Mouse (Mus musculus) heart, adult 2 months (tissue): ENCODE results near the gene Anapc13. TPM values are rescaled to one million over a fixed set of nuclear protein-coding genes. Genes with fewer than 3 reads are reported as not detected.
A peak's percentile ranks its signal among the peaks of the same experiment; 100 is the strongest.

Experiments
- DNase-seq, 2 experiments: peaks; one replicate each; pipeline ENCODE4 v3.0.0; 2021
- H3K27ac ChIP-seq: fragments of 200-600 bp; 2 replicates; pipeline ENCODE4 v1.8.1; 2022
- H3K27me3 ChIP-seq: fragments of 200-500 bp; 2 replicates; pipeline ENCODE4 v1.6.1; 2012; ENCODE audit warnings: mild to moderate bottlenecking, low read length, inconsistent platforms, mixed read lengths; ENCODE audit not compliant: control insufficient read depth, insufficient read depth
- H3K36me3 ChIP-seq: fragments of 200-500 bp; 2 replicates; pipeline ENCODE4 v1.6.1; 2012; ENCODE audit warnings: low read length, inconsistent platforms; ENCODE audit not compliant: control insufficient read depth, insufficient read depth
- H3K4me1 ChIP-seq: fragments of 200-500 bp; 2 replicates; pipeline ENCODE4 v1.6.1; 2011; ENCODE audit warnings: low read length; ENCODE audit not compliant: control insufficient read depth, insufficient read depth
- H3K4me3 ChIP-seq: fragments of 200-600 bp; 2 replicates; pipeline ENCODE4 v1.8.1; 2022
- H3K79me2 ChIP-seq: fragments of 200-500 bp; replicated peaks from 2 replicates; pipeline ENCODE4 v1.6.1; 2012; ENCODE audit warnings: mild to moderate bottlenecking, inconsistent platforms, low read length, moderate library complexity, mixed read lengths; ENCODE audit not compliant: control insufficient read depth, insufficient read depth
- H3K9ac ChIP-seq: fragments of 200-500 bp; 2 replicates; pipeline ENCODE4 v1.6.1; 2012; ENCODE audit warnings: low read depth, mild to moderate bottlenecking, control low read depth, inconsistent platforms, low read length, mixed read lengths
- CTCF ChIP-seq: fragments of 200-600 bp; IDR thresholded peaks from 2 replicates; pipeline ENCODE4 v1.8.1; 2022; ENCODE audit warnings: antibody characterized with exemption, mild to moderate bottlenecking, moderate library complexity
- EP300 ChIP-seq: fragments of 200-500 bp; IDR thresholded peaks from 2 replicates; pipeline ENCODE4 v1.6.1; 2011; ENCODE audit warnings: low read depth, low read length, control low read depth; ENCODE audit not compliant: insufficient read depth
- POLR2A ChIP-seq: fragments of 200-500 bp; IDR thresholded peaks from 2 replicates; pipeline ENCODE4 v1.6.1; 2011; ENCODE audit warnings: mild to moderate bottlenecking, low read depth, low read length, control low read depth; ENCODE audit not compliant: insufficient read depth
- WGBS: fragments of 180-500 bp; shearing (Covaris S2); methylation state at CpG from one replicate; pipeline ENCODE4 v1.1.7; 2018; 5-methylcytosine and 5-hydroxymethylcytosine counted together
- intact Hi-C: fragments of 180-260 bp; cut with DNase I; formaldehyde crosslinking; loops from one replicate; pipeline ENCODE4 v1.15.1; 2025
- polyA plus RNA-seq: library from polyadenylated mRNA; depleted of rRNA; stranded (reverse); fragments of >200 nt; gene quantifications from 2 replicates; pipeline ENCODE4 v1.2.3, GENCODE M21; 2012
- total RNA-seq, 2 experiments: library from RNA; stranded (reverse); gene quantifications; 2 replicates each; pipeline ENCODE4 v1.2.3; 2021

Gene Anapc13
- total and polyA plus RNA-seq, 3 experiments, result 128 to 384 (median 344) TPM

GRCm38 (mm10) chr9:102595662-102596436, 30.2 kb upstream of the Anapc13 start:
- TF ChIP-seq POLR2A (no peak), CTCF (no peak), EP300 (no peak)
- no peak overlapping the region for H3K4me3 ChIP-seq
- no peak for DNase-seq
- no peaks in the 10 kb centered on the region for H3K4me1 ChIP-seq
- no peaks in the 10 kb centered on the region; the same call in none of the 2 replicates for H3K36me3 ChIP-seq
- no peak overlapping the region for H3K9ac ChIP-seq
- H3K27me3 ChIP-seq, result no peaks in the 10 kb centered on the region
- intact Hi-C loops, result no loop called here
- WGBS, result 79% methylated on average over 8 of the region's 8 CpGs
- no peak overlapping the region for H3K27ac ChIP-seq
- H3K79me2 ChIP-seq, result no peaks in the 10 kb centered on the region

GRCm38 (mm10) chr9:102601187-102601586, 24.9 kb upstream of the Anapc13 start:
- TF ChIP-seq POLR2A (no peak), EP300 (no peak), CTCF (no peak)
- no peak overlapping the region for H3K9ac ChIP-seq
- H3K27me3 ChIP-seq, result no peaks in the 10 kb centered on the region
- no peak for DNase-seq
- no peaks in the 10 kb centered on the region; the same call in none of the 2 replicates for H3K36me3 ChIP-seq
- no peak overlapping the region for H3K4me3 ChIP-seq
- H3K79me2 ChIP-seq, result no peaks in the 10 kb centered on the region
- no peak overlapping the region for H3K27ac ChIP-seq
- no peaks in the 10 kb centered on the region for H3K4me1 ChIP-seq
- intact Hi-C loops, result no loop called here
- 79% methylated on average over 2 of the region's 2 CpGs for WGBS

DNA sequence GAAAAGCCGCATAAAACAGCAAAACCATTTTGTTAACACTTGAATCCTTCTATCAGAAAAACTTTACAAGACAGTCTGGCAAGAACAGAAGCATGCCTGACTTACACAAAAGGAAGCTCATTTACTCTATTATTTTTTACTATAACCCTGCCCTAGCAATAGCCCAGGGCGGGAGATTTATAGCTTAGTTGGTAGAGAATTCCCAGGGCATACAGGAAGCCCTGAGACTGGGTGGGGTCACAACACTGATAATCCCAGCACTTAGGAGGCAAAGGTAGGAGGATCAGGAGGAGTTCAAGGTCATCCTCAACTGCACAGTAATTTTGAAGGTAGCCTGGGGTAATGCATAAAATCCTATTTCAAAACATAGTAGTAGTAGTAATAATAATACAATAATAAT, 24.4 kb upstream of the Anapc13 start:
- WGBS, result 74% methylated on average over 2 of the region's 2 CpGs
- Histone ChIP-seq H3K4me1 (no peaks in the 10 kb centered on the region), H3K27me3 (no peaks in the 10 kb centered on the region), H3K4me3 (no peak overlapping the region), H3K27ac (no peak overlapping the region), H3K9ac (no peak overlapping the region), H3K36me3 (no peaks in the 10 kb centered on the region; the same call in none of the 2 replicates), H3K79me2 (no peaks in the 10 kb centered on the region)
- TF ChIP-seq EP300, result no peak
- no peak for TF ChIP-seq CTCF
- TF ChIP-seq POLR2A, result no peak
- no peak for DNase-seq
- intact Hi-C loops, result no loop called here

DNA sequence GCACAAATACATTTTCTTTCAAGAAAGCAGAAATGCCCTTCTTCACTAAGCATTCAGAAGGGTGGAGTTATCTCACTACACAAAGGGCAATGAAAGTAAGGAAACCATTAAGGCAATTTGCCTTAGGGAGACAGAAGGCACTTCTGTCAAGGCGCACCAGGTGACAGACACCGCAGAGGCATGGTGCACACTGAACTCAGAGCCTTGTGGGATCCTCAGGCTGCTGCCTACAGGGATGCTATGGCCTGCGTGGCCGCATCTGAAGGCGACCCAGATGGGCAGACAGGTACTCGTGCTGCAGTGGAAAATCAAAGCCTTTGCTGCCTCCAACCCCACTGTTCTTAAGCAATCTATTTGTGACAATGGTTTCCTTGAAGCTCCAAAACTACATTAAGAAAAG, 20.9 kb upstream of the Anapc13 start:
- no peak for DNase-seq
- WGBS, result 97% methylated on average over 6 of the region's 6 CpGs
- H3K4me3 ChIP-seq, result no peak overlapping the region
- H3K27ac ChIP-seq, result no peak overlapping the region
- TF ChIP-seq CTCF (no peak), EP300 (no peak), POLR2A (no peak)
- H3K27me3 ChIP-seq, result no peaks in the 10 kb centered on the region
- no peaks in the 10 kb centered on the region for H3K4me1 ChIP-seq
- intact Hi-C loops, result no loop called here
- no peaks in the 10 kb centered on the region; the same call in none of the 2 replicates for H3K36me3 ChIP-seq
- H3K79me2 ChIP-seq, result no peaks in the 10 kb centered on the region
- H3K9ac ChIP-seq, result no peak overlapping the region

GRCm38 (mm10) chr9:102607471-102607870, 18.6 kb upstream of the Anapc13 start:
- H3K4me3 ChIP-seq, result no peak overlapping the region
- no peak overlapping the region for H3K27ac ChIP-seq
- 66% methylated on average over 5 of the region's 5 CpGs for WGBS
- no peaks in the 10 kb centered on the region for H3K36me3 ChIP-seq
- DNase-seq, result no peak
- no peak for TF ChIP-seq POLR2A
- no peak for TF ChIP-seq EP300
- peak; percentile 46 for TF ChIP-seq CTCF
- intact Hi-C loops, result no loop called here
- H3K4me1 ChIP-seq, result no peaks in the 10 kb centered on the region
- H3K27me3 ChIP-seq, result no peaks in the 10 kb centered on the region
- no peaks in the 10 kb centered on the region for H3K79me2 ChIP-seq
- H3K9ac ChIP-seq, result no peak overlapping the region

DNA sequence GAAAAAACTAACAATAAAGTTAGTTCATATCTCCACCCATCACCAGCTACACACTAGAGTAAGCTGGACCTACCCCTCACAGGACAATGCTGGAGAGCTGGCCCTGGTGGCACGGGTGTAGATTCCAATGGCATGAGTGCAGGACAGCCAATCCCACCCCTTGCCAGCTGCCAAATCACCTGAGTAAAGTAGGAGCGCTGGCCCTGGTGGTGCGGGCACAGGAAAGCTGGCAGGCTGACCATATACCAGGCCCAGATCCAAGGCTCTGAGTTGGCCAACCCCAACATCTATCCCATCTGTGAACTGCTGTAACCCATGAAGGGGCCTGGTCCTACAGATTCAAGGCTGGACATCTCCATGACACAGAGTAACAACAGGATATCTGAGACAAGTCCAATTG, 16.9 kb upstream of the Anapc13 start:
- Histone ChIP-seq H3K36me3 (no peaks in the 10 kb centered on the region), H3K9ac (no peak overlapping the region), H3K4me1 (no peaks in the 10 kb centered on the region), H3K27me3 (no peaks in the 10 kb centered on the region), H3K4me3 (no peak overlapping the region), H3K79me2 (no peaks in the 10 kb centered on the region), H3K27ac (no peak overlapping the region)
- TF ChIP-seq CTCF (no peak), EP300 (no peak), POLR2A (no peak)
- intact Hi-C loops, result no loop called here
- 71% methylated on average over 3 of the region's 3 CpGs for WGBS
- no peak for DNase-seq
